Mouse (Mus musculus): ENCODE measurements around the gene Dhh.

- TF ChIP-seq CTCF (conservative IDR thresholded peaks at IDR 0.05 in 1 of 2, IDR thresholded peaks at IDR 0.05 in 1 of 2; ENCODE audit: low read depth in 2 of 2, low read length in 2 of 2), result no peak
- TF ChIP-seq SMC3 (IDR thresholded peaks at IDR 0.05; ENCODE audit: low read depth, low read length), result no peak
- no peak for TF ChIP-seq ZKSCAN1 (IDR thresholded peaks at IDR 0.05; ENCODE audit: borderline replicate concordance, low read depth, low read length)
- TF ChIP-seq ZNF384 (IDR thresholded peaks at IDR 0.05; ENCODE audit: low read depth, low read length), result no peak
- TF ChIP-seq MEF2A (IDR thresholded peaks at IDR 0.05; ENCODE audit: borderline replicate concordance, low read depth, low read length), result no peak
- no peak for TF ChIP-seq EP300 (IDR thresholded peaks at IDR 0.05; ENCODE audit: low read length)
Observed at GRCm38 (mm10) chr15:98861701-98862410, 36.5 kb downstream of the Dhh start.

Measured in CH12.LX (cell line).